Mouse (Mus musculus): ENCODE results near the gene Cdc42bpb. TPM values are rescaled to one million over a fixed set of nuclear protein-coding genes. Genes with fewer than 3 reads are reported as not detected.

Gene Cdc42bpb
- polyA plus RNA-seq, 1 experiment from 2014 or later, result 39.4 TPM

DNA sequence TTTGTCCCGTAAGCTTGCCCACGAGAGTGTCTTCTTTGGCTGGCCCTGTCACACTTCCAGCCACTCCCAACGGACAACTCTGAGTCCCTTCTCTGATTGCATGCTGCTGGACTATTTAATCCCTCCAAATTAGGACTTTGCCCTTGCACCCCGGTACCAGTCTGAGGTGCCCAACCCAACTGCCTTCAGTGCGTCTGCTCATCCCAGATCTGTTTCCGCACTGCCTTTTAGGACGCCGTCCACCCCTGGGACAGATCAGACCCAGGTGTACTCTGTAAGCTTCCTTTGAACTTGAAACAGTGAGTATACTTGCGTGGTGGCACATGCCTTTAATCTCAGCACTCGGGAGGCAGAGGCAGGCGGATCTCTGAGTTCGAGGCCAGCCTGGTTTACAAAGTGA, 1.3 kb upstream of the Cdc42bpb start:
- Histone ChIP-seq H3K36me3 (no peaks in the 10 kb centered on the region), H3K4me1 (peaks cover 29% of the 10 kb centered on the region), H3K4me3 (peak overlapping the region; percentile 98), H3K9ac (replicated peaks) (peak overlapping the region; percentile 95), H3K27me3 (peaks cover 21% of the 10 kb centered on the region), H3K4me2 (replicated peaks) (peak overlapping the region; percentile 87), H3K9me3 (no peaks in the 10 kb centered on the region), H3K27ac (replicated peaks) (no peak overlapping the region)
- ATAC-seq (ENCODE audit: low FRiP score, low read depth), result no peak
- WGBS, result 75% methylated on average over 12 of the region's 12 CpGs

DNA sequence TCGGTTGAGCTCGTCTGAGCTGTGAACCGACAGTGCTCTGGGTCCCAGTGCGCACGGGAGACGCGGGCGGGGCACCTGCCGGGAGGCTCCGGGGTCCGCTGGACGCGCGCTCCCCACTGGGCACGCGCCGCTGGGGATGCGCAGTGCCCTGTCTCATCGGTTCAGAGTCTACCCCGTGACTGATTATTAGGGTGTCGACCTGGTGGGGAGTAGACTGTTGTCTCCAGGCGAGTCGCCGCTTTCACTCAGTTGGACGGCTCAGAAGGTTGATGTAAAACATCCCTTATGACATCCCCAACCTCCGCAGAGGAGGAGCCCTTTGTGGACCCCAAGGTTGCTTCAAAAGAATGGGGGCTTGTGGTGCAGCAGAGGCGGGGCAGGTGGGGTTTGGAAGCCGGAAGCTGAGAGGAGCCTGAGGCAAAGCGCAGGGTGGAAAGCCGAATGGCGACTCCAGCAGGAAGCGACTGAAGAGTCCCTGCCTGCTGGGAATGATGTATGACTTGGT, 520 bp upstream of the Cdc42bpb start:
- peak overlapping the region; percentile 87 for H3K4me2 ChIP-seq (replicated peaks)
- H3K27ac ChIP-seq (replicated peaks), result peak overlapping the region; percentile 91
- peaks cover 29% of the 10 kb centered on the region for H3K4me1 ChIP-seq
- peak overlapping the region; percentile 98 for H3K4me3 ChIP-seq
- peak overlapping the region; percentile 95 for H3K9ac ChIP-seq (replicated peaks)
- H3K36me3 ChIP-seq, result no peaks in the 10 kb centered on the region
- peak; percentile 83 for ATAC-seq (ENCODE audit: low FRiP score, low read depth)
- under 1% methylated on average over 32 of the region's 32 CpGs for WGBS
- peaks cover 15% of the 10 kb centered on the region for H3K27me3 ChIP-seq
- no peaks in the 10 kb centered on the region for H3K9me3 ChIP-seq

DNA sequence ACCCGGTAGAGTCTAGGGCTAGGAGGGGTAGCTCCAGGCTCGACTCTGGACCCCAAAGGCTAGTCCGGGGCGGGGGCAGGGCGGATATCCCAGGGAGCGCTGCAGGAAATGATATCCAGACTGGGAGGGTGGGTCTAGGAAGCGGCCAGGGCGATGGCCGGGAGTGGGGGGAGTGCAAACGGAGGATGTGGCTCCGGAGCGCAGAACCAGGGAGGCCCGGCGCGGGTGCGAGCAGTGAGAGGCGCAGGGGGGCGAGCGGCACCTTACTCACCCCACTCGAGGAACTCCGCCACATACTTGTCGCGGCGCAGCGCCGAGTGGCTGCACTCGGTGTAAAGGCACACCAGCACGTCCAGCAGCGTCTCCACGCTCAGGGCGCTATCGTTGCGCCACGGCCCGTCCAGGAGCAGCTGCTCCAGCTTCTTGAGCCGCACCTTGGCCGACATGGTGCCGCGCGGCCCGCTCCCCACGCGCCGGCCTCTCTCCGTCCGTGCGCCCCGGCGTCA, 639 bp downstream of the Cdc42bpb start:
- H3K9ac ChIP-seq (replicated peaks), result peak overlapping the region; percentile 95
- ATAC-seq (ENCODE audit: low FRiP score, low read depth), result peak; percentile 42
- H3K4me3 ChIP-seq, result peak overlapping the region; percentile 98
- H3K4me2 ChIP-seq (replicated peaks), result peak overlapping the region; percentile 87
- peak overlapping the region; percentile 91 for H3K27ac ChIP-seq (replicated peaks)
- no peaks in the 10 kb centered on the region for H3K36me3 ChIP-seq
- peaks cover 9% of the 10 kb centered on the region for H3K27me3 ChIP-seq
- WGBS, result under 1% methylated on average over 49 of the region's 49 CpGs
- H3K4me1 ChIP-seq, result peaks cover 29% of the 10 kb centered on the region
- no peaks in the 10 kb centered on the region for H3K9me3 ChIP-seq

DNA sequence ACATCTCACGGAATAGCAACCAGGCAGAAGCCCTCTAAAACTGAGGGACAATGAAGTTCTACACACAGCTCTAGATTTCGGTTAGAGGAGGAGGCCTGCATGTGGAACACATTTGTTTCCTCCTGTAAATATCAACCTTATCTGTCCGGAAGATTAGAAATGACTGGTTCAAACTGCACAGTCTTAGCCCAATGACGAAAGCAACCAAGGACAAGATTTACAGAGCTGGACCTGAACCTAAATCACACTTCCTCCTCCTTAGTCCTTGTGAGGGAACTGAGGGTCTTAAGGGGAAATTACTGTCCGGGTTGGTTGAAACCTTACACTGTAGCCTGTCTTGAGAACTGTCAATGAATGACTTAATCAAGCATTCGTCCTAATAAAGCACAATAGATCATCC, 1.5 kb downstream of the Cdc42bpb start:
- no peaks in the 10 kb centered on the region for H3K9me3 ChIP-seq
- peaks cover 8% of the 10 kb centered on the region for H3K27me3 ChIP-seq
- 48% methylated on average over 6 of the region's 6 CpGs for WGBS
- peaks cover 29% of the 10 kb centered on the region for H3K4me1 ChIP-seq
- no peak for ATAC-seq (ENCODE audit: low FRiP score, low read depth)
- H3K36me3 ChIP-seq, result no peaks in the 10 kb centered on the region
- peak overlapping the region; percentile 95 for H3K9ac ChIP-seq (replicated peaks)
- H3K4me3 ChIP-seq, result peak overlapping the region; percentile 98
- no peak overlapping the region for H3K27ac ChIP-seq (replicated peaks)
- H3K4me2 ChIP-seq (replicated peaks), result peak overlapping the region; percentile 87

DNA sequence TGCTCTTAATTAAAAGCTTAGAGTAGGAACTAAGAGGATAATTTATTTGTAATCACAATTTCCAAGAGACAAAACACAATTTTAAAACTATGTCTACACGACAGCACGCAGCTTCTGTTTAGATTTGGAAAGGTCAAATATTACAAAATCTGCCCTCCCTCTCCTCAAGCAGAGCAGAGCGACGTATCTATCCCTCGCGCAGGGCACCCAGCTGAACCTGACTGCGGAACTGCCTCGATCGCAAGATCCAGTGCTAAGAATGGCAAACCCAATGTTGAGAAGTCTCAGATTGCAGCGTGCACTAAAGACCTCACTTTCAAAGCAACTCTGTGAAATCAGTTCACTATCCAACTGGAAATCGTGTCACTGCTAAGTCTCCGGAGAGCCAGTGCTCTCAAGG, 2.0 kb downstream of the Cdc42bpb start:
- H3K4me3 ChIP-seq, result peak overlapping the region; percentile 98
- H3K27me3 ChIP-seq, result peaks cover 5% of the 10 kb centered on the region
- no peak overlapping the region for H3K27ac ChIP-seq (replicated peaks)
- no peak for ATAC-seq (ENCODE audit: low FRiP score, low read depth)
- WGBS, result 78% methylated on average over 12 of the region's 12 CpGs
- peak overlapping the region; percentile 95 for H3K9ac ChIP-seq (replicated peaks)
- peaks cover 30% of the 10 kb centered on the region for H3K4me1 ChIP-seq
- H3K9me3 ChIP-seq, result no peaks in the 10 kb centered on the region
- H3K36me3 ChIP-seq, result no peaks in the 10 kb centered on the region
- H3K4me2 ChIP-seq (replicated peaks), result peak overlapping the region; percentile 87

DNA sequence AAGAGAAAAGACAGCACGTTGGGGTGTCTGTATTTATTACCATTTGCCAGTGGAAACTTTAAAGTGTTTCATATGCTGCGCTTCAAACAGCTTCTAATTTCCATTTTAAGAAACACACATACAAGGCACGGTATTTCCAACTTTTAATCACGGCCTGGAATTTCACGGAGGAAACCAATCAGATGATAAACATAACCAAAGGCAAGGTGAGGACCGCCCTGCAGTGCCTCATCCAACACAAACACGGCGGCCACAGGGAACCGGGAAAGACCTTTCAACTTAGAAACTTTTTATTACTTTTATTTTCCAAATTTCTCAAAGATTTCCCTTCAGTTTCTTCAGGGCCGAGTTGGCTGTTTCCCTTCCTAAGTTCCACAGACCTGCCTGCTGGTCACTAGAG, 2.8 kb downstream of the Cdc42bpb start:
- no peak for ATAC-seq (ENCODE audit: low FRiP score, low read depth)
- no peaks in the 10 kb centered on the region for H3K36me3 ChIP-seq
- no peak overlapping the region for H3K4me3 ChIP-seq
- peak overlapping the region; percentile 87 for H3K4me2 ChIP-seq (replicated peaks)
- no peak overlapping the region for H3K27ac ChIP-seq (replicated peaks)
- WGBS, result 85% methylated on average over 10 of the region's 10 CpGs
- no peak overlapping the region for H3K9ac ChIP-seq (replicated peaks)
- H3K9me3 ChIP-seq, result no peaks in the 10 kb centered on the region
- peaks cover 38% of the 10 kb centered on the region for H3K4me1 ChIP-seq
- H3K27me3 ChIP-seq, result peaks cover 5% of the 10 kb centered on the region

- 87% methylated on average over 6 of the region's 6 CpGs for WGBS
- Histone ChIP-seq H3K9me3 (no peaks in the 10 kb centered on the region), H3K4me1 (peaks cover 41% of the 10 kb centered on the region), H3K9ac (replicated peaks) (no peak overlapping the region), H3K4me2 (replicated peaks) (no peak overlapping the region), H3K27me3 (no peaks in the 10 kb centered on the region), H3K36me3 (no peaks in the 10 kb centered on the region), H3K27ac (replicated peaks) (no peak overlapping the region), H3K4me3 (no peak overlapping the region)
- ATAC-seq (ENCODE audit: low FRiP score, low read depth), result no peak
Observed at GRCm38 (mm10) chr12:111373411-111373810, 4.1 kb downstream of the Cdc42bpb start.

DNA sequence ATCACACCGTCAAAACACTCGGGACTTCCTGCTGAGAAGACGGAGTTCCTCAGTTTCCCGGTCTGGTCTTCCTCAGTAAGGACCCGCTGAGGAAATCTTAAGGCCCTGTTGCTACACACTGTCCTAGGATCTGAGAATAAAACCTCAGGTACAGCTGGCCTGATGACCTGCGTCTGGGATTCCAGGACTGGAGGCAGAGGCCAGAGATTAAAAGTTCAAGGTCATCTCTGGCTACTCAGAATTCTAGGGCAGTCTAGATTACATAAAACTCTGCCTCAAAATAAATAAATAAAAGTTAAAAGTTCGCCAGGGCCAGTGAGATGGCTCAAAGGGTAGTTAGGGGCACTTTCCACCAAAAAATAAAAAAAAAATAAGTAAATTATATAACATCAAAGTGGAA, 5.6 kb downstream of the Cdc42bpb start:
- Histone ChIP-seq H3K27me3 (no peaks in the 10 kb centered on the region), H3K27ac (replicated peaks) (no peak overlapping the region), H3K4me3 (no peak overlapping the region), H3K36me3 (no peaks in the 10 kb centered on the region), H3K4me2 (replicated peaks) (no peak overlapping the region), H3K9ac (replicated peaks) (no peak overlapping the region), H3K4me1 (peaks cover 44% of the 10 kb centered on the region), H3K9me3 (no peaks in the 10 kb centered on the region)
- no peak for ATAC-seq (ENCODE audit: low FRiP score, low read depth)
- 86% methylated on average over 7 of the region's 7 CpGs for WGBS

- Histone ChIP-seq H3K4me3 (no peak overlapping the region), H3K4me1 (peaks cover 29% of the 10 kb centered on the region), H3K27ac (replicated peaks) (0 out of 2 replicates have a peak overlapping the region, but pooled peaks have one; percentile 7), H3K27me3 (no peaks in the 10 kb centered on the region), H3K36me3 (no peaks in the 10 kb centered on the region), H3K9ac (replicated peaks) (no peak overlapping the region), H3K4me2 (replicated peaks) (no peak overlapping the region), H3K9me3 (no peaks in the 10 kb centered on the region)
- 44% methylated on average over 4 of the region's 4 CpGs for WGBS
- ATAC-seq (ENCODE audit: low FRiP score, low read depth), result no peak
Observed at GRCm38 (mm10) chr12:111370249-111370648, 7.3 kb downstream of the Cdc42bpb start.

DNA sequence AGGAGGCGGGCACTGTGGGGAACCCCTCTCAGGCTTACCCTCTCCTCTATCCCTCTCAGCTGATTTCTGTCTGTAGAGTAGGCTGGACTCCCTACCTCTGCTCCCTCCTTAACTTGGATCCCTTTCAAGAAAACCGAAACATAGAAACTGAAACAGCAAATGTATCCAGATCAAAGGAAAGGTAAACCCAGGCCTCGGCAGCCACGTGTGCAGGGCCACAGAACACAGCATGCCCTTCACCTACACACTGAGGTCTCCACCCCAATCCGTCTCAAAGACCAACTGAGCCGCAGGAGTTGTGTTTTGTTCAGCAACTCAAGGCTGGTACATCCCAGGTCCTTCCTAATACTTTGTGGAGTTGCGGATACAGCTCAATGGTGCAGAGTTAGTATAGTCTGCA, 10.5 kb downstream of the Cdc42bpb start:
- Histone ChIP-seq H3K27me3 (no peaks in the 10 kb centered on the region), H3K4me2 (replicated peaks) (no peak overlapping the region), H3K36me3 (no peaks in the 10 kb centered on the region), H3K27ac (replicated peaks) (no peak overlapping the region), H3K4me1 (peaks cover 27% of the 10 kb centered on the region), H3K9me3 (no peaks in the 10 kb centered on the region), H3K9ac (replicated peaks) (no peak overlapping the region), H3K4me3 (no peak overlapping the region)
- no peak for ATAC-seq (ENCODE audit: low FRiP score, low read depth)
- WGBS, result 87% methylated on average over 7 of the region's 7 CpGs

DNA sequence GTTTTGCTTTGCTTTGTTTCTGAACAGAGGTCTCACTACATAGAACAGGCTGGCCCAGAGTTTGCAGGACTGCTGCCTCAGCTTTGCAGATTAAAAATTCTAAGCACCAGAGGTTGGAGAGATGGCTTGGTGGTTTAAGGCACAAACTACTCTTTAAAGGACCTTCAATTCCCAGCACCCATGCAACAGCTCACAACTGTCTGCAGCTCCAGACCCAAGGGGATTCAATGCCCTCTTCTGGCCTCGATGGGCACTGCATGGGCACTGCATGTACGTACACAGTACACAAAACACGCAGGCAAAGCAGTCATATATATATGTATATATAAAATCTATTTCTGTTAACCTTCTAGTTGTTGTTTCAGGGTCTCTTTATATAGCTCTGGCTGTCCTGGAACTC, 13.3 kb downstream of the Cdc42bpb start:
- no peaks in the 10 kb centered on the region for H3K36me3 ChIP-seq
- peaks cover 22% of the 10 kb centered on the region for H3K4me1 ChIP-seq
- WGBS, result 85% methylated on average over 3 of the region's 3 CpGs
- no peak overlapping the region for H3K4me2 ChIP-seq (replicated peaks)
- no peaks in the 10 kb centered on the region for H3K9me3 ChIP-seq
- ATAC-seq (ENCODE audit: low FRiP score, low read depth), result no peak
- no peak overlapping the region for H3K9ac ChIP-seq (replicated peaks)
- H3K27me3 ChIP-seq, result no peaks in the 10 kb centered on the region
- no peak overlapping the region for H3K4me3 ChIP-seq
- no peak overlapping the region for H3K27ac ChIP-seq (replicated peaks)

DNA sequence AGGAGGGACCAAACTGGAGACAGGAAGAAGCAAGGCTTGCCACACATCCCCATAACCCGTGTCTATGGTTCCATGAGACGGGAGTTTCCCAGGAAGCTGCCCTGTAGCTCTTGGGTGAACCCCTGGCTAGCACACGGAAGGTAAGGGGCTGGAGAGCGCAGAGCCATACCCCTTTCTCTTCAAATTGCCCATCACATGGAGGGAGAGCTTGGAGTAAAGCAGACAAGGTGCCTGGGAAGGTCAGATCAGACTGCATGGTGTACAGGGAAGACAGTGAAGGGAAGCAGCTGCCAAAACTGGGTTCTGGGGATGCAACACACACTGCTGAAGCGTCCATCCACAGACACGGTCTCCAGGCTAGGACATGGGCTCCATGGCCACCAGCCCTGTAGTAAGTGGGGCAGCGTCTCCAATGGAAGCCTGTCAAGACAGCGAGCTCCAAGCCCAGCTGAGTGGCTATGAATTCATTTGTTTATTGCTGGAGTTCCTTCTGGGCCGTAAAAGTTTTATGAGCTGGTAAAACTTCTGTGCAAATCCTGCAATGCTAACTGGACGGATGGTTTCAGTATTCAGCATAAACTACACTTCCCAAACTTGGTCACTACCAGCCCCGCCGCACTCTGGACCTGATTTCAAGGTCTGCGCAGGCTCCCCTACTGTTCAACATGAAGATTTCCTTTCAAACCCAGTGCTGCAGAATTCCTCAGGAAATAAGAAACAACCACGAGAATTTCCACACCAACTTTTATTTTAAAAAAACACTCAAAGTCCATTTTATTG, 16.0 kb downstream of the Cdc42bpb start:
- Histone ChIP-seq H3K27ac (replicated peaks) (no peak overlapping the region), H3K9ac (replicated peaks) (0 out of 2 replicates have a peak overlapping the region, but pooled peaks have one; percentile 1), H3K4me1 (peaks cover 29% of the 10 kb centered on the region), H3K36me3 (no peaks in the 10 kb centered on the region), H3K4me3 (no peak overlapping the region), H3K4me2 (replicated peaks) (no peak overlapping the region), H3K27me3 (no peaks in the 10 kb centered on the region), H3K9me3 (no peaks in the 10 kb centered on the region)
- 85% methylated on average over 14 of the region's 14 CpGs for WGBS
- no peak for ATAC-seq (ENCODE audit: low FRiP score, low read depth)
